Mouse (Mus musculus) retina, postnatal 1 day (tissue): Measurements from ENCODE around the gene Fxyd3.
A peak's percentile ranks its signal among the peaks of the same experiment; 100 is the strongest.

Experiments used
- DNase-seq: peaks from one replicate; pipeline ENCODE4 v3.0.0-alpha.2; 2012

The Fxyd3 gene

GRCm38 (mm10) chr7:31063074-31063560 is 13.4 kb downstream of the Fxyd3 start:
- DNase-seq, result no peak

- no peak for DNase-seq
Observed at GRCm38 (mm10) chr7:31060621-31061010, 15.9 kb downstream of the Fxyd3 start.

GRCm38 (mm10) chr7:31059919-31060620 is 16.4 kb downstream of the Fxyd3 start:
- no peak for DNase-seq

GRCm38 (mm10) chr7:31059108-31059507 is 17.4 kb downstream of the Fxyd3 start, which contains the start of gene Lgi4:
TSS of gene Lgi4 (plus strand) at chr7:31059342.
- peak; percentile 95 for DNase-seq

GRCm38 (mm10) chr7:31058211-31058610 is 18.3 kb downstream of the Fxyd3 start:
- DNase-seq, result no peak

GRCm38 (mm10) chr7:31057730-31058129 is 18.8 kb downstream of the Fxyd3 start:
- DNase-seq, result no peak

- no peak for DNase-seq
Observed at GRCm38 (mm10) chr7:31057071-31057470, 19.4 kb downstream of the Fxyd3 start, which contains the start of gene Fxyd1. TSS of gene Fxyd1 (minus strand) at chr7:31057199.

GRCm38 (mm10) chr7:31056448-31056847 is 20.1 kb downstream of the Fxyd3 start:
- no peak for DNase-seq

GRCm38 (mm10) chr7:31055883-31056282 is 20.6 kb downstream of the Fxyd3 start:
- DNase-seq, result peak; percentile 64

- peak; percentile 81 for DNase-seq
Observed at GRCm38 (mm10) chr7:31055354-31055824, 21.1 kb downstream of the Fxyd3 start.

GRCm38 (mm10) chr7:31054661-31055320 is 21.7 kb downstream of the Fxyd3 start:
- no peak for DNase-seq

GRCm38 (mm10) chr7:31053882-31054447 is 22.5 kb downstream of the Fxyd3 start:
- no peak for DNase-seq

GRCm38 (mm10) chr7:31052636-31053434 is 23.7 kb downstream of the Fxyd3 start:
- DNase-seq, result peak; percentile 79

- no peak for DNase-seq
Observed at GRCm38 (mm10) chr7:31052251-31052635, 24.3 kb downstream of the Fxyd3 start.

- DNase-seq, result no peak
Observed at GRCm38 (mm10) chr7:31051321-31052021, 25.0 kb downstream of the Fxyd3 start, which contains the start of gene Fxyd7. TSS of gene Fxyd7 (minus strand) at chr7:31051467.

- DNase-seq, result peak; percentile 58
Observed at GRCm38 (mm10) chr7:31050921-31051320, 25.6 kb downstream of the Fxyd3 start.

GRCm38 (mm10) chr7:31050487-31050886 is 26.0 kb downstream of the Fxyd3 start:
- no peak for DNase-seq

- peak; percentile 70 for DNase-seq
Observed at GRCm38 (mm10) chr7:31049846-31050281, 26.6 kb downstream of the Fxyd3 start.

GRCm38 (mm10) chr7:31049135-31049845 is 27.2 kb downstream of the Fxyd3 start:
- DNase-seq, result peak; percentile 80

GRCm38 (mm10) chr7:31042431-31042910 is 34.0 kb downstream of the Fxyd3 start, which contains the start of gene Fxyd5:
TSS of gene Fxyd5 (minus strand) at chr7:31042481.
- no peak for DNase-seq
